Mouse (Mus musculus): ENCODE results near the gene Nuf2.
"Not testable (repeated sequence)": the region's sequence is repeated elsewhere in the genome, so short reads cannot be mapped to it uniquely, and the experiment has no call there.

Nuf2 gene

DNA sequence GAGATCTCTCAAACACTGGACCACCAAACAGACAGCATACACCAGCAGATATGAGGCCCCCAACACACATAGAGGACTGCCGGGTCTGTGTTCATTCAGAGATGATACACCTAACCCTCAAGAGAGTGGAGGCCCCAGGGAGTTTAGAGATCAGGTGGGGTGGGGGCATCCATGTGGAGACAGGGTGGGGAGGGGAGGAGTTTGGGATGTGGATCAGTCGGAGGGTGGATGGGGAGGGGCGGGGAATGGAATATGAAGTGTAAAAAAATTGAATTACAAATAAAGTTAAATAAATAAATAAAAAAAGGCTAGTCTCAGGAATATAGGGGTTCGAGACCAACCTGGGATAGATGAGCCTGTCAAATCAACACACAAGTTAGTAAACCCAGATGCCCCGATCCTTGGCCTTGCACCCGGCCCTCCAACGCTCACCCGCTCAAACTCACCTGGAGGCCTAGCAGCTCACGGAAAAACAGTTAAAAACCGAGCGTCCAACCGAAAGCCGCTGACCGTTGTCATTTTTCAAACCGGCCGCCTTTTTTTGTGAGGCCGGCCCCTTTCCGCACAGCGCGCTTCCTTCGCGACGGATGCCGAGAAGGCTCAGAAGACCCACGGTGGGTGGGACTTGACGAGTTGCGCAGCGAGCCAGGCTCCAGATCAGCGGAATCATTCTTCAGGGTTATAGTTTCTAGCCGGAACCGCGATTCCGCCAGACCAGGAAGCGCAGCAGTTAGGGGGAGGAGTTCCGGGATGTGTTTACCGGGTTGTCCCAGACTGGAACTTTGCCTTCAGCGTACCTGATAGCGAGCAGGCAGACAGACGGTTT is at the start of gene Nuf2:
Gene Nuf2 (minus strand): TSS at position 589 of the 826 bp plus-strand sequence.
- DNase-seq (ENCODE audit: low read depth, low spot score), result peak; percentile 98

DNA sequence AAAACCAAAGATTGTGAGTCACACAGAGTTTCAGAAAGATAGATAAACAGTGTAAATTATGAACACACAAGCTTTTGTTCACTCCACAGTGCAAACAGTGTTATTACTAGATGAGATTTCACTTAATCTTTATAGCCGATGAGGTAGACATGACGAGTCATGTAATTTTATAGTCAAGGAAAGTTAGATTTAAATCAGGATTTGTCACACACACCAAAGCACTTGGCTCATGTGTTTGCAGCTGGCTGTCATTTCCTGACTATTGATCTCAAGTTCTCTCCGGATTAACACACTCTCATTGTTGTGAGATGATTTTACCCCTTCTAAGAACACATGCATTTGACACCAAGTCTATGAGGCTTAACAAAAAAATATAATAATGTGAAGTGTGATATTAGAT is 48.3 kb upstream of the Nuf2 start:
- DNase-seq (ENCODE audit: low read depth, low spot score), result no peak

DNA sequence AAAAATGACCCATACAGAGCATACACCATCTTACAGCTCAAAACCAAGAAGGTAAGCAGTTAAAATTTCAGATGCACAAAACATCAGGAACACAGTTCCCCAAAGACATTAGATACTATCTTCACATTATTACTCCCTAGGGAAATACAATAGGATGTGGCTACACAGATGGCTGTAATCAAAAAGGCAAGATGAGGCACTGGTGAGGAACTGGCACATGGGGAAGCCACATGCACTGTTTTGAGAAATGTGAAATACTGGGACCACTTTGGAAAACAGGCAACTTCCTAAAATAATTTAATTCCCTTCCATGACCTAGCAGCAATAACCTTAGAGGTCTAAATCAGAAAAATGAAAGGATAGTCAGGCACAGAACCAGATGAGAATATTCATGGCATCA is 42.9 kb upstream of the Nuf2 start:
- DNase-seq (ENCODE audit: low read depth, low spot score), result no peak

DNA sequence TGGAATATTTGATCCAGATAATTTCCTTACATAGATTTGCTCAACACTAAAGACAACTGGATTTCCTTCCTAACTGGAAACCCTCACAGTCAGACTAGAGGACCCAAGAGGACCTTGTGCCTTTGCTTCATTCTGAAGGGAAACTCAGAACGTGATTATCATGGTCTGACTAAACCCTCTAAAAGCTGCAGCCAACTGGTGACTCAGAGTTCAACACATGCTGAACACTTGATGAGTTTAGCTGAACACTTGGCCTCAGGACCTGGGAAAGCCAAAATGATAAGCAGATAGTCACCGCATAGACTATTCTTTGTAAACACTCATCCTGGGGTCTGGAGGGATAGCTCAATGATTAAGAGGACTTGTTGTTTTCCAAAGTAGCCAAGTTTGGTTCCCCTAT is 24.4 kb upstream of the Nuf2 start:
- no peak for DNase-seq (ENCODE audit: low read depth, low spot score)

DNA sequence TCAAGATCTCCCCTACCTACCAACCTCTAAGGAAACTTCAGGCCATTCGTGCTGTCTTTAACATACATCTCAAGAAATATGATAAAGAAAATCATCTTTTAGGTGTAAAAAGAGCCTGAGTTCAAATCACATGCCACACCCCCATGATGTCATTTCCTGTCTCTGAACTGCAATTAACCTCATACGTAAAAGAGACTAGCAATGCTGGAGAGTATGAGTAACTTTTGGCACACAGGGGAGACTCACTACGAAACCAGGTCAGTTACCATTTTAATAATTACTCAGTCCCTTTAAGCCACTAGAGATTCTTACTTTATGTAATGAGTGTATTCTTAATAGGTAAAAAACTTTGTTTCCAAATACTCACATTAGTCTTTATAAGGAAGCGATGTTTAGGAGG is 23.8 kb upstream of the Nuf2 start:
- DNase-seq (ENCODE audit: low read depth, low spot score), result no peak

DNA sequence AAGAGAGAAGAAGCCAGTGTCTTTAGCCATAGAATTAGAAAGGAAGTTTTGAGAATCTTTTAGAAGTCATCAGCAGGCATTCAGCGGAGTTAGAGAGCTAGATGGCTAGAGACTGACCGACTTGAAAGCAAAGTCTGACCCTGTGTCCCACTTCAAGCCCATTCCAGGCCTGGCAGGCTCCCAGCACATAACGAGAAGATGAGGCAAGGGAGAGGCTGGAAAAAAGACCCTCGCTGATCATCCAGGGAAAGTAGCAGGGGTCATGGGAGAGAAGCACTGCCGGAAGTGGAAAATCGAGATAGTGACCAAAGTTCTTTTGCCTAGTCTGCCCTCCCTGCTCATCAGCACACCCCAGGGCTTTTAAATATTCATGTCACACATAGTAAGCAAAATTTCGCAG is 22.2 kb upstream of the Nuf2 start:
- DNase-seq (ENCODE audit: low read depth, low spot score), result no peak

DNA sequence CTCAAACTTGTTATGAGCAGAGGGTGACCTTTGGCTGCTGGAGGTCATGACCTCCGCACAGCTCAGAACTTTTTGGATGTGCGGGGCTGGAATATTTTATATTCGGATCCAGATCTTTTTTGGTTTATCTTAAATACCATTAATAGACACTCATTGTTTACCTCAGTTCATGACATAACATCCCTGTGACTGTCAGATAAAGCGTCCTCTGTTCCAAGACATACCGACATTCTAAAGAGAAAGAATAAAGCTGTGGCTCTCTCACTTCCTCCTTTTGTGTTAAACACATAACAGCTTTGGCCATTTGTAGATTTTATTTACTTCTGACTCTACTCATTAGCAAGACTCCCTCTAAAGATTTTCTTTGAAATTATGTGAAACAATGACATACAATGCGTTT is 9.2 kb upstream of the Nuf2 start:
- DNase-seq (ENCODE audit: low read depth, low spot score), result no peak

DNA sequence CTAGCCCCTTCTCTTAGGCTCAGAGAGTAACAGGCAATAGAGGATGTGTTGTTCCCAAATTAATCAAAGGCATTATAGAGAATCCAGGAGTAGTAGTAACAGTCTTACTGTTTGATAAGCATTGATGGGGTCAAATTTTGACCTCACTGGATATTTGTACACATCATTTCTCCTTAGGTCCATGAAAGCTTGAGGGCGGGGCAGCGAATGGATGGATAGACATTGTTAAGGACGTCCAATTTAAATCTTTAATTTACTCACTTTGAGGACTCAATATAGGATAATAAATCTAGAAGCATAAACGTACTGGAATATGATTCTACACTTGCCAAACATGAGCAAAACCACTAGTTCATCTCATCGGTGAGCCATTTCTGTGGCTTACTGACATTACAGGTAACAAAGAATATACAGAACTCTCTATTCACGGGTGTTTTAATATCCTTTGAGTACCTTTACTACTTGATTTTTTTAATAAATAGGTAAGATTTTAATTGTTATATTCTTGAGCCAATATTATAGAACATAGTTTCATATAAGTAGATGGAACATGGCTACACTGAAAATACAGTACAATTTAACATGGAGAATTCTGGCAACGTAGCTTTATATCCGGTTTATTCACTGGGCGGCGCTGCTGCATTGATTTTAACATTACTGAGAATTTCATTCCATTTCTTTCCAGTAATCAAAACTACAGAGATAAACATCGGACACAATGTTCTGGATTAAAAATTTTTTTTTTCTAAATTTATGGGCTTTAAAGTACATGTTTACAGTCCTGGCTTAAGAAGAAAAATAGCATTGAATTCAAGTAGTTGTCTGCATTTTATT is 655 bp upstream of the Nuf2 start:
- peak; percentile 71 for DNase-seq (ENCODE audit: low read depth, low spot score)

DNA sequence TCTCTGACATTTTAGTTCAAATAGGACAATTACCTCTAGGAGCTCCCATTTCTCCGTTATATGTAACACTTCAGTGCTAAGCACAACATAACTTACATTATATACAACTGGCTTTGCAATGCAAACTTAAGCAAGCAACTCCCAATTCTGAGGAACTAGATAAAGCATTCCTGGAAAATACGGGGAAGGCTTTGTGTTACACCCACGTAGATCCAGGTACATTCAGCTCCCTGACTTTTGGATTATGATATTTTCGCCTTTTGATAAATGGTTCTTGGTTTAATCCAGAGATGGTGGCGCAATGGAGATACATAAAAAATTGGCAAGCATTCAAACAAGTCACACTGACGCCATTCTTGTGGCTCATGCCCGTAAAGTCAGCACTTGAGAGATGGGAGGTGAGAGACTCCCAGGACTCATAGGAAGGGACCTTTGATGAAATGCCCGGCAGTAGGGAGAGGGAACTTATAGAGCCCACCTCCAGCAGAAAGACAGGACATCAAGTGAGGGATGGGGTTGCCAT is 1.2 kb downstream of the Nuf2 start:
- no peak for DNase-seq (ENCODE audit: low read depth, low spot score)

DNA sequence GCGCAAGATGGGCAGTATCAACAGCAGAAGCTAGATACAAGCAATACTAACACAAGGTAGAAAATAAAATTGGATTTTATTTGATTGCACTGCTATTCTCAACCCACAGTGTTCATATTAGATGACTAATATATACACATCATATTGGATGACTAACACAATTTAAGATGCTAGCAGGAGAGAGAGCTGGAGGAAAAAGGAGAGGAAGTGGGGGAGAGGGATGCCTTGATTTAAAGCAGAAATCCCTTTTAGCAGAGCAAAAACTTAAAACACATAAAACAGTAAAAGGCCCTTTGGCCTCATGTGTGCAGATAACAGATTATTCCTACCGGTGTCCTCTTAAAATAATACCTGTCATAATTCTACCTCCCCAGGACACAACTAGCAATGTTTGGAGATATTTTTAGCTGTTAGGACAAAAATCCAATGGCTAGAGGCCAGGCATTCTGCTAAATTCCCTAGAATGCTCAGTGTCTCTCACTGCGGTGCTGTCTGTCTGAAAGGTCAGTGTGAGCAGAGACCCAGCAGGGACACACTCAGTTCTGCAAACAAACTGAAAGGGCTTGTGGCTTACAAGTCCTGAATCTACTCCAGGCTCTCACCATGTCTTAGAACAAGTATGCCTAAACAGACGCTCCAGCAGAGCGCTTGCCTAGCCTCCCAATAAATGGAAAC is 5.1 kb downstream of the Nuf2 start:
- DNase-seq (ENCODE audit: low read depth, low spot score), result no peak

DNA sequence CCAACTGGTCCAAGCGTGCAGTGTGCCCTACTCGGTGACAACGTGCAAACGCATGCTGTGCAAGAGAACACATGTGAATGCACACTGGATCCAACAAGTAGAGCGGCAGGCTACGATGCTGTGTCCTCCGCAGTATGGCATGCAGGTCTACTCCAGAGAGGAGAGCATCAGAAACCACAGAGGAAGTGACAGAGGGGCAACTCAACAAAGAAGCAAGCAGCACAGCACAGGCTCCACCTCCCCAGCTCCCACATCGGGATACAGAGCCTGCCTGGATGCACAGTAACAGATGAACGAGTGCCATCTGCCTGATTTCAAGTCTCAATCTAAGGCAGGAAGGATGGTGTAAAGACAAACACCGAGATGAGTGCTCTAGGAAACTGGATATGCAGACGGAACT is 11.9 kb downstream of the Nuf2 start:
- DNase-seq (ENCODE audit: low read depth, low spot score), result no peak

DNA sequence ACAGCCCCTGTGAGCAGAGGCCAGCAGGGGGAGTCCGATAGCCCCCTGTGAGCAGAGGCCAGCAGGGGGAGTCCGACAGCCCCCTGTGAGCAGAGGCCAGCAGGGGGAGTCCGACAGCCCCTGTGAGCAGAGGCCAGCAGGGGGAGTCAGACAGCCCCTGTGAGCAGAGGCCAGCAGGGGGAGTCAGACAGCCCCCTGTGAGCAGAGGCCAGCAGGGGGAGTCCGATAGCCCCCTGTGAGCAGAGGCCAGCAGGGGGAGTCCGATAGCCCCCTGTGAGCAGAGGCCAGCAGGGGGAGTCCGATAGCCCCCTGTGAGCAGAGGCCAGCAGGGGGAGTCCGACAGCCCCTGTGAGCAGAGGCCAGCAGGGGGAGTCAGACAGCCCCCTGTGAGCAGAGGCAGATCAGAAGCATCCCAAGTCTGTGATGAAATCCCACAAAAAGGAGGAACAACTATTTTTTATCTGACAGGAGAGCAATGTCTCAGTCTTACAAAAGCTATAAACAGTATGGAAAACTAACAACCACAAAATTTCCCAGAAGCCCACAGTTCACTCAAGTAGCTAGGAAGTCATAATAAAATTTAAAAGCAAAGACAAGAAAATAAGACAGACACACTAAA is 13.3 kb downstream of the Nuf2 start:
- DNase-seq (ENCODE audit: low read depth, low spot score), result not testable (repeated sequence)

DNA sequence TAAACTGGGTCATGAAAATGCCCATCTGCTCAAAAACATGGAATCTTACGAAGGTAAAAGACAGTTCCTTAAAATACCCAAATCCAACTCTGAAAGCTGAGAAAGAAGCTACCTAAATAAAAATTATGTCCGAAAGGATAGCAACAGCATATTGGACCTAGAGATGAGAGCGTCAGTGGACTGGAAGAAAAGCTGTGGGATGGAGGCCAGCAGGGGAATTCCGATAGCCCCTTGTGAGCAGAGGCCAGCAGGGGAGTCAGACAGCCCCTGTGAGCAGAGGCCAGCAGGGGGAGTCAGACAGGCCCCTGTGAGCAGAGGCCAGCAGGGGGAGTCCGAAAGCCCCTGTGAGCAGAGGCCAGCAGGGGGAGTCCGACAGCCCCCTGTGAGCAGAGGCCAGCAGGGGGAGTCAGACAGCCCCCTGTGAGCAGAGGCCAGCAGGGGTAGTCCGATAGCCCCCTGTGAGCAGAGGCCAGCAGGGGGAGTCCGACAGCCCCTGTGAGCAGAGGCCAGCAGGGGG is 13.8 kb downstream of the Nuf2 start:
- DNase-seq (ENCODE audit: low read depth, low spot score), result no peak

DNA sequence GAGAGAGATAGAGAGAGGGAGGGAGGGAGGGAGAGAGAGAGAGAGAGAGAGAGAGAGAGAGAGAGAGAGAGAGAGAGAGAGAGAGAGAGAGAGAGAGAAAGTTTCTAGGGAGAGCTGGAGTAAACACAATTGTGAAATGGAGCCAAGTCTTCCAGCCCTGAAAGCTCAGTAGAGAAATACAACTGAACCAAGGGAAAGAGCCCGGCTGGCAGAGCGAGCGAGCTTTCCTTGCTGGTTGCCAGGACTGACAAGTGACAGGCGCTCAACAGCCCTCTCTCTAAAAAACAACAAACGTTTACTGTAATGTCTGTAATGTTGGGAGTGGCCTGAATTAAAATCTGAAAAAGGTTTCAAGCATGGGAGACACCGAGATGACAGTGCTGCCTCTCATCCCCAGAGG is 24.9 kb downstream of the Nuf2 start:
- DNase-seq (ENCODE audit: low read depth, low spot score), result no peak

DNA sequence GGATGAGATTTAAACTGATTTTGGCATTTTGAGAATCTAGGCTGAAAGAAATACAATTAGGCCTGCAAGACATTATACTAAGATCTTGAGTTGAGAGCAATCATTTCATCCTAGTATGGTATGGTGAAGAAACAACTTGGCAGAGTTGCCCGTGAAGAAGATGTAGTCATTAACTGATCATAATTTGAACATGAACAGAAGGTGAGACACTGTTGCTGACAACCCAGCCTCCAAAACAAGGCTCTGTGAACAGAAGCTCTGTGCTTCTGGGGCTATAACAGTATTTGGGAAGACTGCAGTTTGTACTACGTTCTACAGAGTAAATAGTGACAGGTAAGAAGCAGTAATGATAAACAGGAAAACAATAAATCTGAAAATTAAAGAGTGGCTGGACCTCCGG is 28.4 kb downstream of the Nuf2 start:
- DNase-seq (ENCODE audit: low read depth, low spot score), result no peak

DNA sequence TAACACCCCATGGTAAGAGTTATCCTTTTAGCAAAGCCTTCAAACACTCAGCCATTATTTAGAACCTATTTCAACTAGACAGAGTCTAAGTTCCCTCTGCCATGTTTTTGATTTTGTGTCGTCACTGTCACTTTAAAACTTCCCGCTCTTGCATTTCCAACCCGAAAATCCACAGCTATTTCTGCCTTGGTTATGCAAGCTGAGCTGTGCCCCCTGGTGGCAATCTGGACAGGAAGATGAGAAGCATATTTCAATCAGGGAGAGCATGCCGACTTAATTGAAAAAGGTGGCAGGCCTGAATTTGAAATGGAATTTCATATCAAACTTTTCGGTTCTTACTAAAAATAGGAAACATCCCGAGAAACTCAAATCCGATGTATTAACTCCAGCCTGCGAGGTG is 35.6 kb downstream of the Nuf2 start:
- DNase-seq (ENCODE audit: low read depth, low spot score), result peak; percentile 11

DNA sequence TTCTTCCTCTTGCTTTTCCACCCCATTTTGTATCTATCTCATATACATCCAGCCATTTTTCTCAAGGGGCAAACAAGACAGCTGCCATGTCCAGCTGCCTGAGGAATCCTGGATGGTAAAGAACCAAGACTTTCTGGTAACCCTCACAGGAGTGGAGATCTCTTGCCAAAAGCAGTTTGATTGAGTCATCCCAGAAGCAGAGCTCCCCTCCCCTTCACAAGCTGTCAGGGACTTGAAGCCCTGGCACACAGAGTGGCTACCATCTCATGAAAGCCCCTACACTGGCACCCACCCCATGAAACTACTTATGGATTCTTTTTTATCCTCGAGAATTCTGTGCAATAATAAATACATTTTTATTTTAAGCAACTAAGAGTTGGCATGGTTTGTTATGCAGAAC is 39.7 kb downstream of the Nuf2 start:
- DNase-seq (ENCODE audit: low read depth, low spot score), result no peak

DNA sequence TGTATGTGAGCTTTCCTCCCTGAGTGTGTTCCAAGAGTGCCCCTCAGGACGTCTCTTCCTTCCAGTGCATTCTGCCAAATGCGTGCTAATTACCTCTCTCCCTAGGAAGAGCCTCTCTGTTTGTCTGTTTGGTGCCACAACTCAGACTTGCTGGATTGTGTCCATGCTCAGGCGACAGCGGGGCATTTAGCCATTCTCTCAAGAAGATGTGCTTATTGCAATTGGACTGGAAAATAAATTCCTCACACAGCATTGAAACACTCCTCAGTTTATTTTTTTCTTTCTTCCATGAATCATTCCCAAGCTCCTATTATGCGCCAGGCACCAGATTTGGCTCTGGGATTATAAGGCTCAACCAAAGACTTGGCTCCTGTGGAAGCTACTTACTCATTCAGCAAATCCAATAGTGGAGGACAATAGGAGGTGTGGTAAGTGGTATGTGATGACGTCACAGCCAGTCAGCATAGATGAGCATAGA is 45.8 kb downstream of the Nuf2 start:
- DNase-seq (ENCODE audit: low read depth, low spot score), result no peak

DNA sequence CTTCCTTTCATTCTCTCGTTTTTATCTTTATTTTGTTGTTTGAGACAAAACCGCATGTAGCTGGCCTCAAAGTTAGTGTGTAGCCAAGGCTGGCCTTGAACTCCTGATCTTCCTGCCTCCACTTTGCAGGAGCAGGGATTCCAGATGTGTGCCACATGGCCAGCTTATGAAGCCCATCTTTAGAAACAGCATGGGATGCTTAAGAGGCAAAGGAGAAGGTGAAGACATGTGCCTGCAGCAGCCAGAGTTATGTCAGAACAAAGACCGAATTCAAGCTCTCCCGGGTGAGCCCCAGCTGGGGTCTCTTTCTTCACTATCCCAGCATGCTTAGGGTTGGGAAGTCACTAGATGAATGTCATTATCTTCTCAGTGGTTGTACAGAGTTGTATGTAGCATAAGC is 46.7 kb downstream of the Nuf2 start:
- DNase-seq (ENCODE audit: low read depth, low spot score), result no peak

DNA sequence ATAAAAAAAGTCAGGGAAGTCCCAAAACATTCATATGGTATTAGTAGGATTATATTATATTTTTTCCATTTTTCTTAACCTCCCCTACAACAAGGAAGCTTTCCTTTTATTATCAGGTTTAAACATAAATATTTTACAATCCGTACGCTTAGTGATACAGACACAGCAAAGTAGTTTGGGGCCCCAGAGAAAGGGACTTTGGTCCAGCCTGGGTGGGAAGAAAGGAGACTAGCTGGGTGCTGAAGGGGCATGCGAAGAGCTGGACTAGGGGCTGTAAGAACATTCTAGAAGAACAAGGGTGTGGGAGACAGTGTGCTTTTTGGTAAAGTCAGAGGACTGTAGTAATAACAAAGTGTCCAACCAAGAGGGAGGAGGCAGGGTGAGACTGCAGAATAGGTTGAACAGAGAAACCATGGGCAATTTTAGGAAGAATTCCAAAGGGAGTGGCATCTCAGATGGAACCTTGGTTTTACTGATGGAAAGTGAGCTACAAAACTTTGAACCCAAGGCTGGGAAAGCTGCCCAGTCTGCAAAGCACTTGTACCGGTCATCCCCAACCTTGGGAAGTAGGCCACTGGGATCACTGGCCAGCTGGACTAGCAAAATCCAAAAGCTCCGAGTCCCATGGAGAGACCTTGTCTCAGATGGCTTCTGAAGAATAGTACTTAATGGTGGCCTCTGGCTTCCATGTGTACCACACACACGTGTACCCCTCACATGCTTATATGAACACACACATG is 48.5 kb downstream of the Nuf2 start:
- DNase-seq (ENCODE audit: low read depth, low spot score), result no peak

DNA sequence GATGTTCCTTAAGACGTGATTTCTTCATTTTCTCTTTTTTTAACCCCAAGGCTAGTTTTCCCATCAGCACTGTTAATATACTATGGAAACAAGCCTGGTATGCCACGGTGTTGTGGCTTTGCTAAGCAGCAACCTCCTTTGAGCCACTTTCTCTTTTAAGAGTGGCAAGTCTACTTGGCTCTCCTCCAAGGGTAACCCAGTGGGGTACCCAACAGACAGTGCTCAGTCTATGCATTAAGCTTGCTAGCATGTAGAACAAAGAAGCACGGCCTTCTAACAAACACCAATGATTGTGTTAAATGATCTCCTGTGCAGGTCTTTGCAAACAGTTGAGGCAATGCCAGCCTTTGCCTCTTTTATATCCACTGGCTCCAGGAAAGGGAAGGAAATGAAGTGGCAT is 60.1 kb downstream of the Nuf2 start:
- no peak for DNase-seq (ENCODE audit: low read depth, low spot score)
